Mouse (Mus musculus): ENCODE measurements around the gene Olfr545.

GRCm38 (mm10) chr7:102529052-102529451 is 29.7 kb upstream of the Olfr545 start:
- TF ChIP-seq CTCF (IDR thresholded peaks at IDR 0.05; ENCODE audit: extremely low read depth, insufficient read length, insufficient replicate concordance, low read depth, low read length) (no peak), POLR2A (IDR thresholded peaks at IDR 0.05; ENCODE audit: low read depth, low read length) (no peak)

Measured in small intestine, adult 2 months (tissue).